Mouse (Mus musculus) G1E (cell line): ENCODE measurements around the gene Bola2. TPM values are rescaled to one million over a fixed set of nuclear protein-coding genes. Genes with fewer than 3 reads are reported as not detected.

Experiments
- ATAC-seq: 2 replicates; pipeline ENCODE4 v1.8.0; 2016; ENCODE audit warnings: mild to moderate bottlenecking; ENCODE audit not compliant: insufficient number of reproducible peaks, poor library complexity, low FRiP score, severe bottlenecking; ENCODE audit errors: extremely low read depth
- DNase-seq: peaks from one replicate; pipeline ENCODE4 v3.0.0; 2012; ENCODE audit warnings: low spot score
- H3K27me3 ChIP-seq: 2 replicates; pipeline ENCODE4 v1.6.1; 2012; ENCODE audit warnings: mild to moderate bottlenecking, low read length, inconsistent platforms; ENCODE audit not compliant: insufficient read depth
- H3K36me3 ChIP-seq: replicated peaks from 2 replicates; pipeline ENCODE3; 2012; ENCODE audit warnings: mild to moderate bottlenecking, inconsistent platforms
- H3K4me1 ChIP-seq: 2 replicates; pipeline ENCODE4 v1.6.1; 2012; ENCODE audit warnings: low read depth, low read length, inconsistent platforms, mixed read lengths; ENCODE audit not compliant: insufficient read depth
- H3K4me3 ChIP-seq: 2 replicates; pipeline ENCODE4 v1.5.1; 2012; ENCODE audit warnings: low read depth, mild to moderate bottlenecking, inconsistent platforms, low read length, moderate library complexity, mixed read lengths
- H3K9me3 ChIP-seq: replicated peaks from 2 replicates; pipeline ENCODE4 v1.6.1; 2012; ENCODE audit warnings: inconsistent platforms
- CTCF ChIP-seq: IDR thresholded peaks from 2 replicates; pipeline ENCODE4 v1.5.1; 2012; ENCODE audit warnings: low read depth, low read length, inconsistent platforms, mixed read lengths
- GATA1 ChIP-seq: IDR thresholded peaks from 2 replicates; pipeline ENCODE4 v1.6.1; 2012; ENCODE audit warnings: borderline replicate concordance, low read length, inconsistent platforms, mixed read lengths
- GATA2 ChIP-seq: IDR thresholded peaks from 2 replicates; pipeline ENCODE4 v1.6.1; 2012; ENCODE audit warnings: low read depth, low read length, inconsistent platforms, borderline replicate concordance
- POLR2AphosphoS5 ChIP-seq: IDR thresholded peaks from 2 replicates; pipeline ENCODE4 v1.6.1; 2012; ENCODE audit warnings: low read depth, low read length, inconsistent platforms; ENCODE audit not compliant: insufficient replicate concordance
- TAL1 ChIP-seq: conservative IDR thresholded peaks from 2 replicates; pipeline ENCODE4 v1.6.1; 2012; ENCODE audit warnings: low read depth, low read length, inconsistent platforms, mixed read lengths
- polyA plus RNA-seq: library from polyadenylated mRNA; stranded (reverse); fragments of >175 nt; gene quantifications from 2 replicates; pipeline ENCODE4 v1.2.3, GENCODE M21; 2012
- total RNA-seq, 2 experiments: library from RNA; stranded (forward) in 1 of 2; stranded (reverse) in 1 of 2; fragments of 200-1000 nt in 1 of 2; fragments of >200 nt in 1 of 2; fragmentation: Nextera tagmentation in 1 of 2; gene quantifications; 2 replicates each; pipeline ENCODE4 v1.2.3; 2014 to 2017

Gene Bola2
- total and polyA plus RNA-seq, 3 experiments, result 93.8 to 303 (median 117) TPM

DNA sequence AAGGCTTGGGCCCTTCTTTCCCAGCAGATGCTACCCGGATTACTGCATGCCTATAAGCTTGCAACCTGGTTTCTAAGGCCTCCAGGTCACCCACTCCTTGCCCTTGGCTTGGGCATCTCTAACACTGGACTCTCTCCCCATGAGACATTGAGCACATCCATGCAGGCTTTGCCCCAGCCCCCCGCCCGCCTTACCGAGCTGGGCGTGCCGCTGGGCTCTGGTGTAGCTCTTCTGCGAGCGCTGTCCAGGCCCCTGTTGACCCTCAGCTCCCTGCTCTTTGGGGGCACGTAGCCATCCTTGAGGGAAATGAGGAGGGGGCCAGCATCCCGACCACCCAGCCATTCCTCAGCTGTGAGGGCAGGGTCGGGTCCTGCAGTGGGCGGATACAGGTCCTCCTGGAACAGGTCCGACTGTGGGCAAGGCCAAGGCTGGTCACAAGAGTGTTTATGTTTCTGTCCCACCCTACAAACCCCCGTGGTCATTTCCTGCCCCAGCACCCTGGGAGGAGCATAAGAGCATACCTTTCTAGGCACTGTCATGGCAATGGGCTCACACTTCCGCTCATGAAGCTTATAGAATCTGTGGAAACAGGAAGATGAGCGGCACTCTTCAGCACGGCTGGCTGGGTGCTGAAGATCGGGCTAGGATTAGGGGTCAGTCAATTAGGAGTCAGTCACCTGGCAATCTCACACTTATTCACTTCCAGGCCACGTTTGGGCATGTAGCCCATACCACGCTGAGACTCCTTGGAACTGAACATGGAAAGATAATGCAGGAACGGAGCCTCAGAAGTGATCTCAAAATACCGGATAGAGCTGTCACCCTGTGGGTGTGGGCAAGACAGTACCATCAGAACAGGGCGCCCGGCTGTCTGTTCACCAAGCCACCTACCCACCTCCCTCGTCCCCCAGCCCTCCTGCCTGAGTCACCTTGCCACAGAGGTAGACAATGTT lies 5.1 kb downstream of the Bola2 start:
- peak overlapping the region; percentile 42; the same call in 1 of the 2 replicates for H3K4me3 ChIP-seq

DNA sequence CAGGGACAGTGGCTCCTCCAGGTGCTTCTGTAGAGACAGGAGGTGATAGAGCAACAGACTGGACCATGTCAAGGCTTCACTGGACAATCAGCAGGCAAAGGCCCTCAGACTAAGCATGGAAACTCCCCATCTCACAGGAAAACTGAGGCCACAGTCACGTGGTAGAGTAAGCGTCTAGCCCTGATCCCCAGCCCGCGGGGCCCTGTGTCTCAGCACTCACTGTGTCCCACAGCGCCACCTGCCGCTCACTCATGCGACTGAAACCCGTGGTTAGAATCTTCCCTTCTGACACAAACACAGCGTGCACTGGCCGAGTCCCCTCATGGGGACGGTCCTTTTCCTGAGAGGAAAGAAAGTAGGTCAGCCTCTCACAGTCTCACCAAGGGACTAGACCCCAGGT lies 5.9 kb downstream of the Bola2 start:
- peaks cover 27% of the 10 kb centered on the region for H3K27me3 ChIP-seq
- TF ChIP-seq GATA1, result no peak
- peak; percentile 69 for TF ChIP-seq CTCF
- ATAC-seq (peak; percentile 68), DNase-seq (peak; percentile 92)
- no peaks in the 10 kb centered on the region for H3K9me3 ChIP-seq
- peaks cover 91% of the 10 kb centered on the region for H3K4me1 ChIP-seq
- peaks cover 68% of the 10 kb centered on the region for H3K36me3 ChIP-seq
- peak overlapping the region; percentile 57; the same call in 1 of the 2 replicates for H3K4me3 ChIP-seq

More for the DNA sequence above, 5.1 kb downstream of the Bola2 start:
- TF ChIP-seq CTCF (no peak), POLR2AphosphoS5 (no peak), GATA2 (no peak), GATA1 (no peak), TAL1 (no peak)
- Histone ChIP-seq H3K9me3 (no peaks in the 10 kb centered on the region), H3K27me3 (peaks cover 19% of the 10 kb centered on the region), H3K4me1 (peaks cover 85% of the 10 kb centered on the region), H3K36me3 (peaks cover 68% of the 10 kb centered on the region)
- DNase-seq (no peak), ATAC-seq (no peak)

DNA sequence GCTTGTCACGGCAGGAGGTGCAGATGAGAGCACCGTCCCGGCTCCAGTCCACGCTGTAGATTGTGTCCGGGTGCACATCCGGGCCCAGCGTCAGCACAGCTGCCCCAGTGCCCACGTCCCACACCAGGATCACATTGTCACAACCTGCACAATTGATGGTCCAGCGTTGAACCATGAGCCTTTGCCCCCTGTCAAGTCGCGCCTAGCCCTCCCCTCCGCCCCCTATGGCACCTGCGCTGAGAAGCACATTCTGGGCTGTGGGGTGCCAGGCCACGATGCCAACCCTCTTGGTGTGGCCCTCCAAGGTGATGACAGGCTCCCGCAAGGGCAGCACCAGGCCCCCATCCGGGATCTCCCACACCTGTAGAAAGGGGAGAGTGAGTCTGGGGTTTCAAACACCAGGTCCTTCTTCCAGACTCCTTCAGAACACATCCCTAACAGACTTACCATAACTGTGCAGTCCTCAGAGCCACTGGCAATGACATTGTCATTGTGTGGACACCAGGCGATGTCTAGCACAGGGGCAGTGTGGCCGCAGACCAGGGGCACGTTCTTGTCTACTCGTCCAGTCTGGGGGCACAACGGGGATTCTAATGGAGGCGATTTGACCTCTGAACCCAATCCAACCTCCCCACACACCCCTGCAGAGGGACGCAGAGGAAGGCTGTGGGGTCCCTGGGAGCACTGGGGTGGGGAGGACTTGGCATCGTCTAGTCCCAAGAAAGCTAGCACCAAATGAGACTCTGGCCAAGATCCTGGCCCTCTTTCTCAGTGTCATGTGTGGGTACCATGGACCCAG lies 6.6 kb downstream of the Bola2 start:
- no peaks in the 10 kb centered on the region for H3K9me3 ChIP-seq
- ATAC-seq (no peak), DNase-seq (no peak)
- TF ChIP-seq CTCF (no peak), GATA1 (no peak), GATA2 (no peak), POLR2AphosphoS5 (no peak), TAL1 (no peak)
- peak overlapping the region; percentile 57; the same call in 1 of the 2 replicates for H3K4me3 ChIP-seq
- H3K27me3 ChIP-seq, result peaks cover 28% of the 10 kb centered on the region
- H3K4me1 ChIP-seq, result peaks cover 86% of the 10 kb centered on the region
- H3K36me3 ChIP-seq, result peaks cover 63% of the 10 kb centered on the region

DNA sequence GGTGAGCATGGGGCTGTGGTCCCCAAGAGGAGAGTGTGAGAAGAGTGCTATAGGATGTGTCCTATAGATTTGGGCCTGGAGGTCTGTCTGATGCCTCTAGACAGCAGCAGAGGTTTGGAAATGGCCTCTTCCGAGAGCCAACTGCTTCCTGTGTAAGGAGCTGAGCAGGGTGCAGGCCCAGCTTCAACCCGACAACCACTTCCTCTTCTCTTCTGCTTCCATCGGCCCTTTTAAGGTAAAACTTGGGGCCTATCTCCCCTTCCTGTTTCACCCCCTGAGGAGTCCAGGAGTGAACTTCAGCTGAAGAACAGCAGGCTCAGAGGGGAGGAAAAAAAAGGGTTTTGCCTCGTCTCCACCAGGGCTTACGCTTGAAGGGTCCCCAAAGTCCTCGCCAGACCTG lies 7.2 kb downstream of the Bola2 start:
- H3K4me3 ChIP-seq, result peak overlapping the region; percentile 36; the same call in 1 of the 2 replicates
- no peaks in the 10 kb centered on the region for H3K9me3 ChIP-seq
- TF ChIP-seq GATA1 (no peak), TAL1 (no peak), GATA2 (no peak), POLR2AphosphoS5 (no peak), CTCF (no peak)
- ATAC-seq, result no peak; the same call in 1 of the 2 replicates
- DNase-seq, result peak; percentile 60
- H3K27me3 ChIP-seq, result peaks cover 29% of the 10 kb centered on the region
- H3K36me3 ChIP-seq, result peaks cover 57% of the 10 kb centered on the region
- H3K4me1 ChIP-seq, result peaks cover 82% of the 10 kb centered on the region

DNA sequence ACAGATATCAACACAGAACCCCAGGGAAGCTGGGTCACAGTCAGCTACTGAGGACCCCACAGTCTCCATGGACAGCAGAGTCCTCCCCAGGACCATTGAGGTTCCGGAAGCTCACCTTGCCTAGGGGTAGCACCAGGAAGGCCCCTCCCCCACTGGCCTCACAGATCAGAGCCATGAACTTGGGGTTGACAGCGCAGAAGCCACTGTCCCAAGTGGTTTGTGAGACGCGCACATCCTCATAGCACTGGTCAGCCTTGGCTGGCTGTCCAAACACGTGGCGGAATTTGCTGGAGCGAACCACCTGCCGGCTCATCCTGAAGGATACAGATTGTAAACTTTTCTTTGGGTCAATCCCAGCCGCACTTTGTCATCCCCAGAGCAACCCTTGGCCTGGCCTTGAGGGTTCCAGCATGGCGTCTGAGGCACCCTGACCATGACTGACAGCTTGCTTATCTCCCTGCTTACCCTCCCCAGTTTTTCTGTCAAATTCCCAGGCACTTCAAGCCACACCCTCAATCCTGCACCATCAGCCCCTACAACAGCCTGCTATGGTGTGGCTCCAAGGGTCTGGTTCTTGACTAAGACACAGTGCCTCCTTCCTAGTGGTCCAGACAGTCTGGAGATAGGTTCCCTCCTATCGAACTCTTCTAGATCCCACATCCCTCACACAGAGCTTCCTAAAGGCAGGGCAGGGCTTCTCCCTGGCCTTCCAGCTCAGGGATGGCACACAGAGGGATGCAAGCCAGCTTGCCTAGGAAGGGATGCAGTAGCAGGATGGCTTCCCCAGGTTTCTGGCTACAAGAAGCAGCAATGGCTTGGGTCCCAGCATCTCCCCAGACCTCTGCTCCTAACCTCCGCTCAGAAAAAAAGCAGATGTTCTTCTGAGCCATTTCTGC lies 7.9 kb downstream of the Bola2 start:
- H3K9me3 ChIP-seq, result no peaks in the 10 kb centered on the region
- DNase-seq (no peak), ATAC-seq (no peak)
- peaks cover 33% of the 10 kb centered on the region for H3K27me3 ChIP-seq
- H3K36me3 ChIP-seq, result peaks cover 49% of the 10 kb centered on the region
- H3K4me1 ChIP-seq, result peaks cover 82% of the 10 kb centered on the region
- peak overlapping the region; percentile 80 for H3K4me3 ChIP-seq
- TF ChIP-seq GATA2, result no peak
- TF ChIP-seq POLR2AphosphoS5, result no peak
- TF ChIP-seq GATA1, result no peak
- no peak for TF ChIP-seq TAL1
- no peak for TF ChIP-seq CTCF
